Mouse (Mus musculus) thymus, adult 2 months (tissue): Measurements from ENCODE around the gene Tekt4.

Source experiments
- CTCF ChIP-seq: fragments of 200-500 bp; IDR thresholded peaks from 2 replicates; pipeline ENCODE4 v1.5.1; 2012; ENCODE audit warnings: mild to moderate bottlenecking, control low read depth, low read length, moderate library complexity, borderline replicate concordance; ENCODE audit not compliant: control insufficient read depth, poor library complexity, insufficient read depth; ENCODE audit errors: extremely low read depth
- POLR2A ChIP-seq: fragments of 200-500 bp; IDR thresholded peaks from 2 replicates; pipeline ENCODE4 v1.6.1; 2012; ENCODE audit warnings: mild to moderate bottlenecking, low read length, control low read depth, moderate library complexity; ENCODE audit not compliant: control insufficient read depth, poor library complexity, insufficient read depth; ENCODE audit errors: extremely low read depth

DNA sequence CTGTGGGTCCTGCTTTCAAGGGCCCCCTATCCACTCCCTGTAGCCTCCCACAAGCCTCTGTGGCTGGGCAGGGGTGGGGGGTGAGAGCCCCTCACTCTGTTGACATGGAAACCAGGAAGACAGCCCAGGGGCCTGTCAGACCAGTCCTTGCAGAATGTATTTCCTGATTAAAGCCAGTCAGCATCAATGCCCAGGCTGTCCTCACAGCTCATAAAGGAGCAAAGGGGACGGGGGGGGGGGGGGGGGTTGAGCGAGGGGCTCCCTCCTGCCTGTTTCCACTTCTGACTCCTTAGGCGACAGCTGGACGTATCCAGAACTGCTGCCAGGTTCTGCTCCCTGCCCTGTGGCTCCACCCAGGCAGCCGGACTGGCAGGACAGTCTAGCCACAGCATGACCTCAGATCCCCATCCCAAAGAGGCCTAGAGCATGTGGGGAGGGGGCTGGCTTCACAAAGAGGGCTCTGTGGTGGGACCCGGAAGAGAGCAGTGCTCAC, 38.9 kb upstream of the Tekt4 start:
- TF ChIP-seq POLR2A (no peak), CTCF (no peak)
